Mouse (Mus musculus) heart, embryonic 13.5 days (tissue): ENCODE measurements at regions not wholly inside any gene's neighbourhood (a gene's known extent, or its start where the extent isn't known, plus 50 kb on each side); places are given as distances from the start of the nearest gene placed in this dataset.

ENCODE experiments used
- ATAC-seq: fragments of 200-750 bp; cut with Nextera tagmentation; 2 replicates; pipeline ENCODE4 v1.8.0; 2017; ENCODE audit warnings: moderate TSS enrichment; ENCODE audit not compliant: insufficient number of reproducible peaks, low FRiP score, low TSS enrichment; ENCODE audit errors: extremely low read depth
- H3K27ac ChIP-seq: fragments of 300-500 bp; sonication (generic); replicated peaks from 2 replicates; pipeline ENCODE4 v1.5.1; 2015; ENCODE audit warnings: moderate library complexity, mild to moderate bottlenecking, inconsistent platforms
- H3K27me3 ChIP-seq: fragments of 300-500 bp; sonication (generic); replicated peaks from 2 replicates; pipeline ENCODE4 v1.6.1; 2015; ENCODE audit warnings: mild to moderate bottlenecking, inconsistent platforms
- H3K36me3 ChIP-seq: fragments of 300-500 bp; sonication (generic); 2 replicates; pipeline ENCODE4 v1.6.1; 2015; ENCODE audit warnings: mild to moderate bottlenecking, inconsistent platforms
- H3K4me1 ChIP-seq: fragments of 300-500 bp; sonication (generic); 2 replicates; pipeline ENCODE4 v1.6.1; 2015; ENCODE audit warnings: inconsistent platforms
- H3K4me2 ChIP-seq: fragments of 300-500 bp; sonication (generic); 2 replicates; pipeline ENCODE4 v1.6.1; 2015; ENCODE audit warnings: inconsistent platforms, mild to moderate bottlenecking, moderate library complexity
- H3K4me3 ChIP-seq: fragments of 300-500 bp; sonication (generic); 2 replicates; pipeline ENCODE4 v1.5.1; 2015; ENCODE audit warnings: moderate library complexity, mild to moderate bottlenecking, inconsistent platforms
- H3K9ac ChIP-seq: fragments of 300-500 bp; sonication (generic); 2 replicates; pipeline ENCODE4 v1.6.1; 2015; ENCODE audit warnings: inconsistent platforms, mild to moderate bottlenecking, moderate library complexity
- H3K9me3 ChIP-seq: fragments of 300-500 bp; sonication (generic); 2 replicates; pipeline ENCODE4 v1.6.1; 2016; ENCODE audit warnings: inconsistent platforms
- WGBS: fragments of 180-500 bp; shearing (Covaris S2); methylation state at CpG from one replicate; pipeline ENCODE4 v1.1.7; 2015; ENCODE audit warnings: mixed read lengths; 5-methylcytosine and 5-hydroxymethylcytosine counted together

- no peak overlapping the region for H3K4me2 ChIP-seq
- no peaks in the 10 kb centered on the region for H3K36me3 ChIP-seq
- WGBS: 73% methylated on average over 2 of the region's 2 CpGs
- H3K4me1 ChIP-seq: no peaks in the 10 kb centered on the region
- ATAC-seq: no peak
- no peak overlapping the region for H3K9ac ChIP-seq
- no peak overlapping the region for H3K27ac ChIP-seq
- H3K4me3 ChIP-seq: no peak overlapping the region
- no peaks in the 10 kb centered on the region for H3K27me3 ChIP-seq
- no peaks in the 10 kb centered on the region for H3K9me3 ChIP-seq
Observed at GRCm38 (mm10) chr3:51033292-51033691, 191.0 kb upstream of the Noct start.

GRCm38 (mm10) chr3:51036700-51037306 is 187.4 kb upstream of the Noct start:
- no peaks in the 10 kb centered on the region for H3K9me3 ChIP-seq
- WGBS: 47% methylated on average over 17 of the region's 17 CpGs
- no peak overlapping the region for H3K4me2 ChIP-seq
- no peaks in the 10 kb centered on the region for H3K27me3 ChIP-seq
- 0 out of 2 replicates have a peak, but pooled peaks cover 3% of the 10 kb centered on the region for H3K4me1 ChIP-seq
- ATAC-seq: no peak
- H3K4me3 ChIP-seq: no peak overlapping the region
- no peak overlapping the region for H3K27ac ChIP-seq
- H3K9ac ChIP-seq: no peak overlapping the region
- H3K36me3 ChIP-seq: no peaks in the 10 kb centered on the region

- WGBS: 33% methylated on average over 17 of the region's 17 CpGs
- peak overlapping the region; percentile 45 for H3K27ac ChIP-seq
- H3K4me3 ChIP-seq: peak overlapping the region; percentile 29
- H3K9ac ChIP-seq: peak overlapping the region; percentile 19; the same call in 1 of the 2 replicates
- no peaks in the 10 kb centered on the region for H3K9me3 ChIP-seq
- peak overlapping the region; percentile 59 for H3K4me2 ChIP-seq
- H3K36me3 ChIP-seq: no peaks in the 10 kb centered on the region
- H3K27me3 ChIP-seq: no peaks in the 10 kb centered on the region
- H3K4me1 ChIP-seq: peaks cover 13% of the 10 kb centered on the region; the same call in 1 of the 2 replicates
- ATAC-seq: no peak
Observed at GRCm38 (mm10) chr3:51042223-51042846, 181.9 kb upstream of the Noct start.

GRCm38 (mm10) chr3:51048739-51049138 is 175.5 kb upstream of the Noct start:
- WGBS: 85% methylated on average over 3 of the region's 3 CpGs
- H3K27me3 ChIP-seq: no peaks in the 10 kb centered on the region

GRCm38 (mm10) chr3:51050156-51050555 is 174.1 kb upstream of the Noct start:
- Histone ChIP-seq H3K36me3 (no peaks in the 10 kb centered on the region), H3K4me2 (no peak overlapping the region), H3K27ac (no peak overlapping the region), H3K9me3 (peaks cover 9% of the 10 kb centered on the region), H3K4me3 (no peak overlapping the region), H3K27me3 (no peaks in the 10 kb centered on the region), H3K4me1 (no peaks in the 10 kb centered on the region), H3K9ac (no peak overlapping the region)
- WGBS: 84% methylated on average over 1 of the region's 1 CpGs
- ATAC-seq: no peak

More at GRCm38 (mm10) chr3:51048739-51049138, 175.5 kb upstream of the Noct start:
- no peak overlapping the region for H3K4me2 ChIP-seq
- H3K9me3 ChIP-seq: peaks cover 9% of the 10 kb centered on the region
- H3K36me3 ChIP-seq: no peaks in the 10 kb centered on the region
- H3K9ac ChIP-seq: no peak overlapping the region
- no peaks in the 10 kb centered on the region for H3K4me1 ChIP-seq
- no peak for ATAC-seq
- no peak overlapping the region for H3K27ac ChIP-seq
- no peak overlapping the region for H3K4me3 ChIP-seq

GRCm38 (mm10) chr3:51055004-51055403 is 169.2 kb upstream of the Noct start:
- WGBS: 80% methylated on average over 8 of the region's 8 CpGs
- no peak for ATAC-seq

GRCm38 (mm10) chr3:51064201-51064600 is 160.0 kb upstream of the Noct start:
- H3K27ac ChIP-seq: no peak overlapping the region
- no peak overlapping the region for H3K9ac ChIP-seq
- 54% methylated on average over 4 of the region's 4 CpGs for WGBS
- no peaks in the 10 kb centered on the region for H3K36me3 ChIP-seq
- no peaks in the 10 kb centered on the region for H3K9me3 ChIP-seq
- H3K4me1 ChIP-seq: peaks cover 11% of the 10 kb centered on the region
- no peaks in the 10 kb centered on the region for H3K27me3 ChIP-seq
- ATAC-seq: no peak
- H3K4me3 ChIP-seq: no peak overlapping the region
- no peak overlapping the region for H3K4me2 ChIP-seq

More at GRCm38 (mm10) chr3:51055004-51055403, 169.2 kb upstream of the Noct start:
- Histone ChIP-seq H3K9me3 (peaks cover 9% of the 10 kb centered on the region), H3K27ac (no peak overlapping the region), H3K4me3 (no peak overlapping the region), H3K27me3 (no peaks in the 10 kb centered on the region), H3K4me2 (no peak overlapping the region), H3K36me3 (no peaks in the 10 kb centered on the region), H3K4me1 (no peaks in the 10 kb centered on the region), H3K9ac (no peak overlapping the region)

- H3K27ac ChIP-seq: no peak overlapping the region
- no peak overlapping the region for H3K4me2 ChIP-seq
- peaks cover 11% of the 10 kb centered on the region for H3K4me1 ChIP-seq
- no peaks in the 10 kb centered on the region for H3K36me3 ChIP-seq
- no peaks in the 10 kb centered on the region for H3K27me3 ChIP-seq
- ATAC-seq: no peak
- no peaks in the 10 kb centered on the region for H3K9me3 ChIP-seq
- H3K4me3 ChIP-seq: no peak overlapping the region
- 41% methylated on average over 5 of the region's 5 CpGs for WGBS
- no peak overlapping the region for H3K9ac ChIP-seq
Observed at GRCm38 (mm10) chr3:51066373-51066772, 157.9 kb upstream of the Noct start.

GRCm38 (mm10) chr3:51072417-51072816 is 151.8 kb upstream of the Noct start:
- no peaks in the 10 kb centered on the region for H3K27me3 ChIP-seq
- no peak overlapping the region for H3K27ac ChIP-seq
- ATAC-seq: no peak
- H3K4me3 ChIP-seq: no peak overlapping the region
- H3K4me2 ChIP-seq: no peak overlapping the region
- 64% methylated on average over 10 of the region's 10 CpGs for WGBS
- H3K4me1 ChIP-seq: peaks cover 14% of the 10 kb centered on the region
- no peak overlapping the region for H3K9ac ChIP-seq
- H3K9me3 ChIP-seq: no peaks in the 10 kb centered on the region
- H3K36me3 ChIP-seq: no peaks in the 10 kb centered on the region

- no peak overlapping the region for H3K9ac ChIP-seq
- H3K9me3 ChIP-seq: no peaks in the 10 kb centered on the region
- ATAC-seq: no peak
- no peaks in the 10 kb centered on the region for H3K36me3 ChIP-seq
- no peaks in the 10 kb centered on the region for H3K27me3 ChIP-seq
- peaks cover 15% of the 10 kb centered on the region for H3K4me1 ChIP-seq
- H3K4me3 ChIP-seq: no peak overlapping the region
- no peak overlapping the region for H3K27ac ChIP-seq
- no peak overlapping the region for H3K4me2 ChIP-seq
- 75% methylated on average over 15 of the region's 15 CpGs for WGBS
Observed at GRCm38 (mm10) chr3:51073003-51073679, 151.1 kb upstream of the Noct start.

GRCm38 (mm10) chr3:51073743-51074319 is 150.4 kb upstream of the Noct start:
- no peak for ATAC-seq
- H3K4me2 ChIP-seq: no peak overlapping the region
- H3K9me3 ChIP-seq: no peaks in the 10 kb centered on the region
- H3K27me3 ChIP-seq: no peaks in the 10 kb centered on the region
- peaks cover 22% of the 10 kb centered on the region for H3K4me1 ChIP-seq
- no peaks in the 10 kb centered on the region for H3K36me3 ChIP-seq
- no peak overlapping the region for H3K9ac ChIP-seq
- H3K27ac ChIP-seq: no peak overlapping the region
- H3K4me3 ChIP-seq: no peak overlapping the region
- 72% methylated on average over 7 of the region's 7 CpGs for WGBS
